Mouse (Mus musculus): ENCODE measurements around the gene Bmper.
A peak's percentile ranks its signal among the peaks of the same experiment; 100 is the strongest.

Gene Bmper

DNA sequence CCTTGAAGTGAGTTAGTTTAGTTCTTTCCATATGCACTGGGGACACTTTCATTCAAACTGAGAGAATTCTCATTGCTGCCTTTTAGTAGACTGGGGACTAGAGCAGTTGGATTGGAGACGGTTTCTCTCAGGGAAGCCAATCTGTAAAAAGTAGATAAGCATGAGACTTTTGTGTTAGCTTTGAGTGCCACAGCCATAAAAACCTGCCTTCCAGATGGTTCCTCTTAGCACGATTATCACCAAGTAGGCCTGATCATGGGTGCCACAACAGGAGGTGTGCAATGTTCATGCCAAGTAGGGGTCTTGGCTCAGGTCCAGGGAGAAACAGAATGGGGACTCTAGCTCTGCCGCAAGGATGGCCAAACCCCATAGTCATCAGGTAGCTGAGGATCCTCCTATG, 210.4 kb downstream of the Bmper start:
- no peak for DNase-seq (ENCODE audit: low spot score in 2 of 2)

DNA sequence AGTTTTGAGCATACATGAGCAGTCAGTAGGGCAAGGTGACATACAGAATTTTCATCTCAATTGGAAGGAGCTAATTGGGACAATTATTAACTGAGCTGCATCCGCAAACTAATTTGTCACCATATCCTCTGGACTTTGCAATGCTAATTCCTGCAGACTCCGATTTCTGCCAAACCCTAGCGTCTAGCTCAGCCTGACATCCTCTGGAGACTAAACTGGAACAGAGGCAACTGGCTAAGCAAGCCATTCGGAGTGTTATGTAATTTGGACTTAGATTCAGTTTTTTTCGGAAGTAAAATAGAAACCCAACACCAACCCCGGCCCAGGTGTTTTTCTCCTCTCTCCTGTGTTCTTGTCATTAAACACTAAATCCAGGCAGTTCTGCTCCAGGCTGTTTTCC, 213.9 kb downstream of the Bmper start:
- no peak for DNase-seq (ENCODE audit: low spot score in 2 of 2)

DNA sequence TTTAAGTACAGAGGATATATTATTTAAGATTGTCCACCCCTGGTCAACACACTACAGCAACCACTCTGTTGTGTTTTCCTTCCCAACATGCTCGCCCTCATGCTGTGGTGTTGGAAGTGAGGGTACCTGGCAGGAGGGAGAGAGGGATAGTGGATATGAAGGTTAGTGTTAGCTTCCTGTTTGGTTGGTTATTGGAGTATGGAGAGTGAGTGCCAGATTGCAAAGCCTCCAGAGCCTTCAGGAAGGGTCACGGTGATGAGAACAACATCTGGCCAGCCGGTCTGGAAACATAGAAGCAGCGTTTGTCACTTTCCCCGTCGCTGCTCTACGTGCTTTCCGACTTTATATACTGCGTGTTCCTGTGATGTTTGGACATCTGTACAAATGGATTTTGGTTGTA, 215.8 kb downstream of the Bmper start:
- no peak for DNase-seq (ENCODE audit: low spot score in 2 of 2)

DNA sequence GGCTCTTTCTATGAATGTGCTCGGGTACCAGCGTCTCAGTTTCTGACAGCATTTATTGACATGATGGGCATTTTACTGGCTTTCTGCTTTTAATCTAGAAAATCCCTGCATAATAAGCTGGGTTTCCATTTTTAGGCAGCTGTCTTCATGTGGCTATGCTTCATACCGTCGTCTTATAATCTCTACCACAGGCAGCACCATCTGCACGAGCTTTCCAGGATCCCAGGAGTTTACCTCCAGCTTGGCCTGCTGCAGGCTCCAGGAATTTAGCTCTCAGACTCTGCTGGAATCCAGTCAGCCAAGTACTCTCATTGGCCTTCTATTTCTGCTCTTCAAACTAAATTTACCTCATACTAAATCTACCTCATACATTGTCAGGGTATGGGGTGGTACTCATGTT, 219.3 kb downstream of the Bmper start:
- no peak for DNase-seq (ENCODE audit: low spot score in 2 of 2)

DNA sequence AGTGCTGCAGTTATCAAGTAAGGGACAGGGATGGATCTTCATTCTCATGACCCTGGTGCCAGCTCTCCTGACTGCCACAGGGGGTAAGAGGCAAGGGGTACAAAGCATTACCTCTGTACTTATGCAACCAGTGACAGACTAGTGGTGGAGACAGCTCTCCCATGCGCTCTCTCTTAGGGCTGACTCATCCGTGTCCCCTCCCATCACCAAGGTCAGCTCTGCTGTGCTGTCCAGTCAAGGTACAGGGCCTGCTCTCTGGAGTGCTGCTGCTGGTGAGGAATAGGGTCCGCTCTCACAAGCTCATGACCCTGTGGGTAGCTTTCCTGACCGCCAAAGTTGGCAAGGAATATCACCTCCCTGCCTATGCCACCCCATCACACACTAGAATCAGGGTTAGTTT, 222.1 kb downstream of the Bmper start:
- no peak for DNase-seq (ENCODE audit: low spot score in 2 of 2)

DNA sequence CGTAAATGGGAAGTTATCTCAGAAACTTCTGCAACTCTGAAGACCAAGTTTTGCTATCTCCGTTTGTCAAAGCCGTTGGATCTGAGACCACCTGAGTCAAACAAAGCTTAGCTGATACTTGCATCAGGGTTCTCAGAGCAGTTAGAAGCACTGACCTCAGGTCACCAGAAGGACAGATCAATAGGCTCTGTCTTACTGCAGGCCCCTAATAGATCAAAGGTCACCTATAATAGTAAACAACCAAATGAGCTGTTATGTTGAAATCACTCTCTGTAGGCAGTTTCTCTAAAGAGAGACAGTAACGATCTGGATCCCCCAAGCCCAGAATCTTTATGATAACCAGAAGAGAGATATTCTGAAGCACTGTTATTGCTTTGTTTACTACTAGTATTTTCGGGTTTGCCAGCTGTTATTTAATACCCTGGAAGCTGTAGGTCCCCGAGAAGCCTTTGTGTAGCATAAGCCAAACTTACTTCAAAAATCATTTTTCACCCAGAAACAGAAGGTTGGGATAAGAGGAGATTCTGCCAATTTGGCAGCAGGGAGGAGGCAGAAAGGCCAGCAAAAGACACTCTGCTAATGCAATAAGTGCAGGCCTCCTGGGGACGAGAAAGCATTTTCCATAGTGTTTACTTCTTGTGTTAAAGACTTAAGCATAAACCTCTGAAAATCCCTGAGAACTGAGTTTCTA, 224.5 kb downstream of the Bmper start:
- DNase-seq (ENCODE audit: low spot score in 2 of 2), result no peak

DNA sequence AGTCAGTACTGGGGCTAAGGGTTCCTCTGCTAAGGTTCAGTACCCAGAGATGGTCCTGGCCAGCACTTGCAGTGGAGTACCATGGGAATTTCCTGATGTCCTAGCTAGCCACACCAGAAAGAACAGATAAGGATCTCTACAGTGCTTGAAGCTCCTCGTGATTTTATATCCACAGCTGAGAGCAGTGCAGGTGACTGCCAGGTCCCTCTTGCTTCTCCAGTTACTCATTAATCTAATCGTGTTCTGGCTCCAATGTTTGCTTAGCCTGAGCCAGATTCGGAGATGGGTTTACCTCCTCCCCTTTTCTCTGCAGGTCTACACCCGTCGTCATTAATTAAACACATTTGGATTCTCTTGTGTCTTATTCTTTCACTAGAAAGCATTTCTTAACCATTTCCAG, 230.4 kb downstream of the Bmper start:
- no peak for DNase-seq (ENCODE audit: low spot score in 2 of 2)

DNA sequence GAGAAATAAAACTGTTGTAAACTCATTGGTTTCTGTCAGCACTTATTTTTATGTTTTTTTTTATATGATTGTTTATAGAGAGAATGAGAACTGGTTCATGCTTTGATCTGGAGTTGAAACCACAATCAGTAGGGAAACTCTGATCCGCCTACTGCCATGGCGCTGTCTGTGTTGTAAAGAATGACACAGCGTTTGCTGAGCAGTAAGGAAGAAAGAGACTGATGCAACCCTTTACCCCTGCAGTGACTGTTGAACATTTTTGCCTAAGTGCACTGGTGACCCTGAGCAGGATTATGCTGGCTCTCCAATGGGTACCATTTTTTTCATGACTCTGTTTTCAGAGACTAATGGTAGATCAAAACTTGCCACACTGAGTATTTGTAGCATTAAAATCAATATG, 234.3 kb downstream of the Bmper start:
- no peak for DNase-seq (ENCODE audit: low spot score in 2 of 2)

DNA sequence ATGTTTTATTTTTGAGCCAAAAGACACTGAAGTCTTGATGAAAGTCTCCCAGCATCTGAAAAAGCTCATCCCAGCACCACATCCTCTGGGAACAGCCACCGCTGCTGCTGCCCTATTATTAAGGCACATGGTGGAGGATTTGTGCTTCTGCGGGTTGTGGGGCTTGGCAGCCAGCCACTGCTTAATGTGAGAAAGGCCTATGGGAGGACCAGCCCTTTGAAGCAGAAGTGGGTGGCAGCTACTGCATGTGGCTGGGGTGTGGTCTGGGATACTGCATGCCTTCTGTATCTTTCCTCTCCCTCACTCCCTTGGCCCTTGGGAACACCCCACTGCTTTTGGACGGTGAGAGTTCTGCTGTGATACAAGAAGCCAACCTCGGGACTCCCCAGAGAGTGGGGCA, 237.8 kb downstream of the Bmper start:
- DNase-seq (ENCODE audit: low spot score in 2 of 2), result no peak

DNA sequence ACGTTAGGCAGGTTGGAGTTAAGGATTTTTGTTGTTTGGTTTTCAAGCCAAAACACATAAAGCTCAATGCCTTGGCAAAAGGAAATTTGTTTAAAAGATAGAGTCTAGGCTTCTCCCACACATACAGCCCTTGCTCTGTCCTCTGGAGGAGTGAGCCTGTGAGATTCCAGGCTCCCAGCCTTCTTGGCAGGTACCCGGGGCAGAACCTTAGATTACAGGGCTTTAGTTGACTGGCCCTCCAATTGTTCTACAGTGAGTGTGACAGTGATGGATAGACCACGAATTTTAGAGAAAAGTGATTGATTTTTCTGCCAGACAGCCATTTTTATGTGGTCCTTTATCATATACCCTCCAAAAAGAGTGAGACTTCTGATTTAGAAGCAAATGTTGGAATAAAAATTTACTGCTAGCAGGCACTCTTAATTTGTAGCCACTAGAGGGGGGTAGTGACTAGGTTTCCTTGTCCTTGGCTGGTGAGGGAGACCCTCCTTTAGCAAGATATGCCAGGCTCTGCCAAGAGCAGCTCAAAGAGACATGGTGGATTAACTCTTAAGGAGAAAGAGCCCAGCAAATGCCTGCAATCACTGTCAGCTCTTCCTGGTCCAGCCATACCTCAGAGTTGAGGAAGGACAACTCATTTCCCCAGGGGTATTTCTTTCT, 240.2 kb downstream of the Bmper start:
- DNase-seq (ENCODE audit: low spot score in 2 of 2), result peak in 1 of 2 experiments; percentile 25

DNA sequence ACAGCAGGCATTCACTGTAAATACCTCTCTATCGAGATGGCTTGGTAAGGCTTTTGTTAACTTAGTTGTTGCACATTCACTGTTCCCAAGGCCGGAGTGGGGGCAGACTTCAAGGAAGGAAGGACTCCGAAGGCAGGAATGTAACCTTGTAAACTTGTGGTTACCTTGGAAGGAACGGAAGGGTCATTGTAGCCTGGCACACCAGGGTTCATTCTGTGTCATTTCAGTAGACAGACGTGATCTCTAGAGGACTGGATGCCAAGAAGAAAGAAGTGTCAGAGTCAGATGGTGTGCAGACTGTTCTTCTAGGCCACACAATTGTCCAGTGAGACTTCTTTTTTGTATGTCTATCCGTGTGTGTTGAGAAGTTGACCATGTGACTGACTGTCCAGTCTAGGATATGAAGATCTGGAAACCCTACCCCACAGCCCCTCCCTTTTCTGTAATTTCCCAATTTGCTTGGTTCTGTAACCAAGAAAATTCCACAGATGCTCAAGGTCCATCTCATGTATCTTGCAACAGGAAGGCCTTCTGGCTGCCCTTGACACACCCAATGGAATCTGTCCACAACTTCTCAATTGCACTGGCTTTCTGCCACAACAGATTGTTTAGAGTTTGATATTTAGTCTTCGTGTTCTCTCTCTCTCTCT, 242.2 kb downstream of the Bmper start:
- no peak for DNase-seq (ENCODE audit: low spot score in 2 of 2)

DNA sequence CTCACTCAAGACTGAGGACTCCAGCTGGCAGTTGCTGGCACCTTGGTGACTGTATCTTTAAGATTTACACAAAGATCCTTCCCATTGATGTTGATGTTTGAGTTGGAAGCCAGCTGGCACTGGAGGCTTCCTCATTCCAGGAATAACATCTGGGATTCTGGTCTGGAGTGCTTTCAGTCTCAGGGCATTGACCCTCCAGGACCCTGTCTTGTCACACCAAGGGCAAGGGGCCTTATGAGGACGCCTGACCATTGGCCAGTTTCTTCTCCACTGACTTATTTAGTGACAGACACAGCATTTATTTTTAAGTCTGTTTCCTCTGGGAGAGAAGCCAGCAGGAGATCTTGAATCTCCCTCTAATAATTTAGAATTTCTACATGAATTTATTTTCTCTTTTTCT, 247.0 kb downstream of the Bmper start:
- DNase-seq (ENCODE audit: low spot score in 2 of 2), result no peak

DNA sequence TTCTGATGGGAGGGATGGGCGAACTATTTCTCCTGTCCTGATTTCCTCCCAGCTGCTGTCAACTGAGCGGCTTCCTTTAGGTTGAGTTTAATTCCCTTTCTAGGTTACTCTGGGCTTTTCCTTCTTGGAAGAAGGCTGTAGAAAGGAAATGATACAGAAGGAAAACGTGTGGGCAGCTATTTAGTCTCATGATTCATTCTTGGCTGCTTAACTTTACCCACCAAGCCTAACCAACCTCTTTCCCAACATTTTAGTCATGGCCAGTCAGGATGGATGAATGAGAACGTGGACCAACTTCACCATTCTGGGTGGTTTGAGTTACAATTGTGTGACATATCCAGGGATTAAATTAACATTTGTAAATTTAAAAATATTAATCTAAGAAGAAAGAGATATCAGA, 263.0 kb downstream of the Bmper start:
- no peak for DNase-seq (ENCODE audit: low spot score in 2 of 2)

DNA sequence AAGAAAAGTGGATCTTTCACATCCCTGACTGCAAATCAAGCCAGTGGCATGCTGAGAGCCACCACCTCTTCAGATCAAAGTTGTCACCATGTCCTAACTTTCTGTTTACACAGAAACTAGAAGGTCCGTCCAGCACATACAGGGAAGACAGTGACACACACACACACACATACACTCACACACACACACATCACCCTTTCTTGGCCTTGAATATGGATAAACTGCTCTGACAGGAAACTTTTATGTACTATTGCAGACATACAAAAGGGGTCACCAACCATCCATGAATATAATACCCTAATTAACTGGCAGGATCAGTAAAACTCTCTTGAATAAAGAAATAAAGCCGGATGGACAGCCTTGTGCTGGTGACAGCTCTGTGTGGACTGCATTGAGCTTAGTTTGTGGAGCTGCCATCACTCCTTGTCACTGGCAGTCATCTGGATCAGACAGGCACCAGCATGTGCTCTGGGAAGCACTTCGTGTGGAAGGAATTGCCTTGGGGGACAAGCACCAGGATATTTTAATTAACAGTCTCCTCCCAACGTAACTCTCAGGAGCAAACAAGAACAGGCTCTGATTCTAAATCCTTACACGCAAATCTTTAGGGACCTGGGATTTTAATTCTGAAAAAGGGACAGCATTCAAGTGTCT, 264.0 kb downstream of the Bmper start:
- no peak for DNase-seq (ENCODE audit: low spot score in 2 of 2)

DNA sequence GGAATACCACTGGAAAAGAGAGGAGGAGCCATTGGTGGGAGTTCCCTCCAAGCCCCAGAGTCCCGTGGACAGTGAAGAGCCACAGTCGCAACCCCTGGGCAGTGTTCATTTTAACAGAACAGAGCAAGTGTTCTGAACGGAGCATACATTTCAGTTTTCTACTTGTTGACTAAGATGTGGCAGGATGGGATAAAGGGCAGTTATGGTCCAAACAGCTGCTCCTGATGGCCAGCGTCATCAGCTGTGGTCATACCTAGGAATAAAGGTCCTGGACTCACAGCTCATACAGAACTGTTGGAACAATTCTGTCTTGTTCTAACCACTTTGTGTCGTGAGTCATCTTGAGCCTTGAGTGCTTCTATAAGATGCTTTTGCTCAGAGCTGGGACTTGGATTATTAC, 265.4 kb downstream of the Bmper start:
- no peak for DNase-seq (ENCODE audit: low spot score in 2 of 2)

DNA sequence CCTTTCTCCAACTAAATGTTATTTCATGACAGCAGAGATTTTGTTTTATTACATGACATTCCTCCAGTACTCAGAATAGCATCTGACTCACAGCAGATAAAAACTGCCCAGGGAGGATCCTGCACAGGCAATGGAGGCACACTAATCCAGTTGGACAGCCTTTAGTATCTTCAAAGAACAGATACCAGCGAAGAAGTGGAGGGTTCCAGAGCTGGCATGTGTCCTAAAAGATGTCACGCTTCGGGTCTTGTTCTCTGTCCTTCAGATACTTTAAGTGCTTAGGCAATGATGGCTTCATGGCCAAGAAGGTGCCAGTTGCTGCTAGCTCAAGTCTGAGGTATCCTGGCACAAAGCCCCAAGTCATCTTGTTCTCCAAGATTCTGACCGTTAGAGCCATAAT, 272.5 kb downstream of the Bmper start:
- peak; percentile 24 to 32 for DNase-seq (ENCODE audit: low spot score in 2 of 2)

DNA sequence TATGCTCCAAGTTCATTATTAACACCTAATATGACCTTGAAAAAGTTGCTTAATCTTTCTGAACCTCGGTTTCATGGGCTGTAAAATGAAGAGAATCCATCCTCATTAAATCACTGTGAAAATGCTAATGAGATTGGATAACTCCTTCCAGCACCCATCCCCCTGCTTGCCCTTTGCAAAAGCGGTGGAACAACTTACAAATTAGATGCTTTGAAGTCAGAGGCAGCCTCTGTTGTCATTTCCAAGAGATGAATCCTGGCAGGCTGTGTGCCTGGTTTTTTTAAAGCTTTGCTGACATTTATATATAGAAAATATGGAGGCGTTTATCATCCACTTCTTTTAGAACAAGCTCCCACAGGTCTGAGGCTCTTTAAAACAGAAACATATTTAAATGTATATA, 274.8 kb downstream of the Bmper start:
- DNase-seq (ENCODE audit: low spot score in 2 of 2), result peak; percentile 59 to 80

DNA sequence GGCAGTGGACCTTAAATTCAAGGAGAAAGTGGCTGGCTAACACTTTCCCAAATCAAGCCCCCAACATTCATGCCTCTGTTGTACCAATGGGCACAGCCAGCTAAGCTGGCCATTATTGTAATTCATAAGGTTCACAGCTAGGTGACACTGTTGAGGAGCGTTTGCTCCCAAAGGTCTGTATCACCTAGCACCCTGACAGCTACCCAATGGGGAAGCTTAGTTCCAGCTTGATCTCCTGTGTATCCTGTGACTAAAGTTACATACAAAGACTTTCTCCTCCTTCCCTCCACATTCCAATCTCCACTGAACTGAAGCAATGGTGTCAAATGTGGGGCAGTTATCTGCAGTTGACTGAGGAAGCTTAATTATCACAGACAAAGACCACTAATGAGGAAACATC, 311.0 kb downstream of the Bmper start:
- no peak for DNase-seq (ENCODE audit: low spot score in 2 of 2)

Measured in right cerebral cortex, postnatal 36 days (tissue).